Mouse (Mus musculus): ENCODE results near the gene Opn4.

DNA sequence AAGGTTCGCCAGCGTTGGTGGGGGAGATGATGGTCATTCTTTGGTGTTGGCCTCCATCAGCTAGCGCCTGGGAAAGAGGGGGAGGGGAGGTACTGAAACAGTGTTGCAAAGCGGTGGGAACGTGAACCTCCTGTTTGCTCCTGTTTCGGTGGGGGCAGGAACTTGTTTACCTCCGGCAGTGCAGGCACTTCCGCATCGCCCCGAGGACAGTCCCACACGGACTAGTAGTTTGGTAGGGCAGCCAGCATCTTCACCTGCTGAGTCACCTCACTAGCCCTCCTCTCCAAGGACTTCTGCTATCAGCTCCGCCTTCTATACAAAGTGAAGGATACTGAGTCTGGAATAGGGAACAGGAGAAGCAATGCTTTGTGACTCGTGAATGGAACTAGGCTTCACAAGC is 15.1 kb upstream of the Opn4 start:
- TF ChIP-seq CTCF (IDR thresholded peaks at IDR 0.05; ENCODE audit: low read depth, low read length) (no peak), POLR2A (IDR thresholded peaks at IDR 0.05; ENCODE audit: insufficient read depth, low read length) (no peak), EP300 (IDR thresholded peaks at IDR 0.05; ENCODE audit: insufficient read depth, low read depth, low read length) (peak; percentile 99)
